In genomic region chr17:61570933-61571332, GRCm38 (mm10) we compare ENCODE assay signal across 16 mouse cellular contexts.
"Had no signal": no experiment of that assay in that cellular context is flagged by ENCODE, and none has a peak within 500 bp of the region (broad histone marks: within the 10 kb centered on the region; RNA-seq: fewer than 3 reads in every experiment).

No protein-coding gene starts in this region.

- H3K27me3 ChIP-seq: limb, embryonic 15.5 days; liver, embryonic 12.5 days; lung, embryonic 15.5 days; megakaryocyte, embryonic 14.5 days; midbrain, embryonic 13.5 days; neural tube, embryonic 12.5 days had no signal

- ATAC-seq: liver, embryonic 12.5 days; midbrain, embryonic 13.5 days had no signal

- H3K36me3 ChIP-seq: limb, embryonic 15.5 days; liver, embryonic 12.5 days; lung, embryonic 15.5 days; midbrain, embryonic 13.5 days; neural tube, embryonic 12.5 days had no signal

- H3K4me3 ChIP-seq: limb, embryonic 15.5 days; liver, embryonic 12.5 days; lung, embryonic 15.5 days; megakaryocyte, embryonic 14.5 days; midbrain, embryonic 13.5 days; neural tube, embryonic 12.5 days had no signal

- H3K4me2 ChIP-seq: limb, embryonic 15.5 days; liver, embryonic 12.5 days; lung, embryonic 15.5 days; midbrain, embryonic 13.5 days; neural tube, embryonic 12.5 days had no signal

- H3K4me1 ChIP-seq: limb, embryonic 15.5 days; liver, embryonic 12.5 days; lung, embryonic 15.5 days; megakaryocyte, embryonic 14.5 days; midbrain, embryonic 13.5 days; neural tube, embryonic 12.5 days had no signal

- DNase-seq: kidney, adult 11 months; kidney, adult 9 months; kidney, postnatal 36 days; layer of hippocampus, adult 9-11 months; layer of hippocampus, postnatal 36 days; lung, postnatal 14 days; thymus, postnatal 14 days had no signal

- H3K27ac ChIP-seq: kidney, postnatal 0 days; limb, embryonic 15.5 days; liver, embryonic 12.5 days; lung, embryonic 15.5 days; macrophage; midbrain, embryonic 13.5 days; neural tube, embryonic 12.5 days; stomach, postnatal 0 days had no signal

- H3K9ac ChIP-seq: limb, embryonic 15.5 days; liver, embryonic 12.5 days; lung, embryonic 15.5 days; midbrain, embryonic 13.5 days; neural tube, embryonic 12.5 days had no signal

- H3K9me3 ChIP-seq: limb, embryonic 15.5 days; liver, embryonic 12.5 days; lung, embryonic 15.5 days; megakaryocyte, embryonic 14.5 days; midbrain, embryonic 13.5 days; neural tube, embryonic 12.5 days had no signal
